24 mouse cellular contexts compared by ENCODE assay signal in the genomic region with DNA sequence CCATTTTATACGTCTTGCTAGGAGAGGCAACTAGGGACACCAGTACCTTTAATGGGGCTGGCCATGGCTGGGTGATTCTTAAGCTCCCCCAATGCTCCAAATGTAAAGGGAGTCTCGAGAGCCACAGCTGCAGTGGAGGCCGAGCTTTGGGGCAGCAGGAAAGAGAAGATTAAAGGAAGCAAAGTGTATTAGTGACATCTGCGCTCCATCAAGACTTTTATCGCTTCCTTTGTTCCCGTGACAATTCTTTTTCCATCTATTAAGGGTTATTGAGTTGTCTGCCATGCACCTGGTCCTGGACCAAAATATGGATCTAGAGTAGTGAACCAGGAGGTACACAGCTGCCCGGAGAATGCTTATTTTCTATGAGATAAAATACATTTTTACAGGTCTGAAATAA.
DNase-seq lines count a peak whose midpoint lies in the region; ATAC-seq and TF ChIP-seq lines count a peak whose summit lies in the region.
"Had no signal": no experiment of that assay in that cellular context is flagged by ENCODE, and none has a peak within 500 bp of the region (broad histone marks: within the 10 kb centered on the region; RNA-seq: fewer than 3 reads in every experiment).

No protein-coding gene starts in this region.

- WGBS in hindbrain, embryonic 11.5 days: 47% methylated on average over 7 of the region's 7 CpGs
- 49% methylated on average over 7 of the region's 7 CpGs for WGBS in hindbrain, postnatal 0 days
- WGBS in limb, embryonic 11.5 days: 8% methylated on average over 7 of the region's 7 CpGs

- H3K9ac ChIP-seq in hindbrain, embryonic 11.5 days (ENCODE audit: low read depth, low read length): no peak overlapping the region
- no peak overlapping the region for H3K9ac ChIP-seq in hindbrain, postnatal 0 days (replicated peaks; ENCODE audit: low read length)
- no peak overlapping the region for H3K9ac ChIP-seq in limb, embryonic 11.5 days (ENCODE audit: low read length)
- H3K9ac ChIP-seq: forebrain, postnatal 0 days; hindbrain, embryonic 15.5 days; liver, embryonic 12.5 days; stomach, embryonic 15.5 days had no signal

- no peak overlapping the region for H3K4me2 ChIP-seq in hindbrain, embryonic 11.5 days (replicated peaks; ENCODE audit: low read depth, low read length)
- no peak overlapping the region for H3K4me2 ChIP-seq in hindbrain, postnatal 0 days (ENCODE audit: low read depth, low read length)
- no peak overlapping the region for H3K4me2 ChIP-seq in limb, embryonic 11.5 days (ENCODE audit: low read depth, severe bottlenecking)
- H3K4me2 ChIP-seq: heart, embryonic 11.5 days; hindbrain, embryonic 15.5 days; liver, embryonic 12.5 days; stomach, embryonic 15.5 days had no signal

- no peak for TF ChIP-seq CTCF in hindbrain, postnatal 0 days (IDR thresholded peaks at IDR 0.05; ENCODE audit: low read depth)

- peak; percentile 47; the same call in 1 of the 2 replicates for ATAC-seq in hindbrain, embryonic 11.5 days (ENCODE audit: low FRiP score)
- ATAC-seq in hindbrain, postnatal 0 days: no peak
- no peak; the same call in 1 of the 2 replicates for ATAC-seq in limb, embryonic 11.5 days (ENCODE audit: insufficient number of reproducible peaks, low FRiP score, low TSS enrichment, low read depth)
- ATAC-seq: forebrain, postnatal 0 days; liver, embryonic 12.5 days had no signal

- H3K9me3 ChIP-seq in hindbrain, embryonic 11.5 days (ENCODE audit: control insufficient read depth, low read length): no peaks in the 10 kb centered on the region
- no peaks in the 10 kb centered on the region for H3K9me3 ChIP-seq in hindbrain, postnatal 0 days (ENCODE audit: low read length)
- H3K9me3 ChIP-seq in limb, embryonic 11.5 days (ENCODE audit: control insufficient read depth, low read length): no peaks in the 10 kb centered on the region
- H3K9me3 ChIP-seq: hindbrain, embryonic 15.5 days; liver, embryonic 12.5 days; megakaryocyte, embryonic 14.5 days; stomach, embryonic 15.5 days had no signal

- H3K4me1 ChIP-seq in hindbrain, embryonic 11.5 days (replicated peaks; ENCODE audit: control insufficient read depth, insufficient read depth, low read length): 0 out of 2 replicates have a peak, but pooled peaks cover 3% of the 10 kb centered on the region
- peaks cover 4% of the 10 kb centered on the region; the same call in 1 of the 2 replicates for H3K4me1 ChIP-seq in hindbrain, postnatal 0 days (ENCODE audit: insufficient read depth, low read length)
- peaks cover 18% of the 10 kb centered on the region for H3K4me1 ChIP-seq in limb, embryonic 11.5 days (ENCODE audit: control insufficient read depth, insufficient read depth, low read length)
- H3K4me1 ChIP-seq: megakaryocyte, embryonic 14.5 days; stomach, embryonic 15.5 days had no signal

- no peaks in the 10 kb centered on the region for H3K36me3 ChIP-seq in hindbrain, embryonic 11.5 days (ENCODE audit: control insufficient read depth, insufficient read depth, low read length)
- H3K36me3 ChIP-seq in hindbrain, postnatal 0 days (ENCODE audit: insufficient read depth, low read length): no peaks in the 10 kb centered on the region
- no peaks in the 10 kb centered on the region for H3K36me3 ChIP-seq in limb, embryonic 11.5 days (ENCODE audit: control insufficient read depth, insufficient read depth, low read length)
- H3K36me3 ChIP-seq: G1E; hindbrain, embryonic 15.5 days; liver, embryonic 12.5 days; stomach, embryonic 15.5 days had no signal

- no peak overlapping the region for H3K27ac ChIP-seq in hindbrain, embryonic 11.5 days (ENCODE audit: low read depth, low read length)
- no peak overlapping the region for H3K27ac ChIP-seq in hindbrain, postnatal 0 days
- H3K27ac ChIP-seq in limb, embryonic 11.5 days (replicated peaks; ENCODE audit: low read depth, low read length): no peak overlapping the region
- H3K27ac ChIP-seq: gastrocnemius, adult 2 months; hindbrain, embryonic 15.5 days; liver, embryonic 12.5 days; stomach, embryonic 15.5 days had no signal

- no peaks in the 10 kb centered on the region for H3K27me3 ChIP-seq in hindbrain, embryonic 11.5 days (ENCODE audit: control insufficient read depth, insufficient read depth, low read length)
- H3K27me3 ChIP-seq in hindbrain, postnatal 0 days (ENCODE audit: insufficient read depth, low read length): no peaks in the 10 kb centered on the region
- no peaks in the 10 kb centered on the region for H3K27me3 ChIP-seq in limb, embryonic 11.5 days (ENCODE audit: control insufficient read depth, insufficient read depth, low read length)
- H3K27me3 ChIP-seq: hindbrain, embryonic 15.5 days; stomach, embryonic 15.5 days had no signal

- peak; percentile 51 for DNase-seq in hindbrain, embryonic 11.5 days (ENCODE audit: low spot score)
- DNase-seq in hindbrain, postnatal 0 days (ENCODE audit: low spot score): no peak
- peak; percentile 21 for DNase-seq in kidney, postnatal 10 days
- DNase-seq in kidney, adult 11 months: no peak
- DNase-seq in embryo, embryonic 10.5 days (ENCODE audit: low spot score): peak; percentile 59
- DNase-seq in limb, embryonic 11.5 days (ENCODE audit: low spot score): peak; percentile 60
- no peak for DNase-seq in thymus, postnatal 36 days
- no peak for DNase-seq in adrenal gland, postnatal 14 days
- DNase-seq: adrenal gland, postnatal 36 days; cerebellum, adult 2 months; cerebellum, postnatal 36 days; forebrain, postnatal 0 days; gastrocnemius, adult 2 months; heart, postnatal 10 days; kidney, postnatal 14 days; lung, adult 2 months; right cerebral cortex, postnatal 25 days; thymus, adult 18-20 months had no signal

- no peak overlapping the region for H3K4me3 ChIP-seq in hindbrain, embryonic 11.5 days (ENCODE audit: low read depth, low read length)
- H3K4me3 ChIP-seq in hindbrain, postnatal 0 days (ENCODE audit: low read length): no peak overlapping the region
- no peak overlapping the region for H3K4me3 ChIP-seq in limb, embryonic 11.5 days (ENCODE audit: low read depth, low read length)
- H3K4me3 ChIP-seq: gastrocnemius, adult 2 months; hindbrain, embryonic 15.5 days; liver, embryonic 12.5 days; megakaryocyte, embryonic 14.5 days; stomach, embryonic 15.5 days had no signal

Comparison
In these comparisons a context has a peak if more than half of its experiments do, and no peak if none do; other contexts are left out.
1. DNase-seq: peak in hindbrain, embryonic 11.5 days (single experiment), kidney, postnatal 10 days (single experiment), embryo, embryonic 10.5 days (single experiment) and limb, embryonic 11.5 days (single experiment); none in hindbrain, postnatal 0 days (single experiment), kidney, adult 11 months (single experiment), thymus, postnatal 36 days (0 of 2) and adrenal gland, postnatal 14 days (single experiment).